Mouse (Mus musculus): ENCODE results near the gene Rell1. TPM values are rescaled to one million over a fixed set of nuclear protein-coding genes. Genes with fewer than 3 reads are reported as not detected.

Rell1 gene
- polyA plus RNA-seq, 1 experiment from 2014 or later = 11.5 TPM

GRCm38 (mm10) chr5:63947526-63947925, 21.2 kb downstream of the Rell1 start:
- no peaks in the 10 kb centered on the region for H3K36me3 ChIP-seq (ENCODE audit: control insufficient read depth, insufficient read depth)
- 84% methylated on average over 8 of the region's 8 CpGs for WGBS

GRCm38 (mm10) chr5:63943291-63943690, 25.4 kb downstream of the Rell1 start:
- H3K9ac ChIP-seq (ENCODE audit: low read depth, low read length) = no peak overlapping the region
- no peak overlapping the region for H3K4me3 ChIP-seq (ENCODE audit: low read depth, low read length)

More at GRCm38 (mm10) chr5:63947526-63947925, 21.2 kb downstream of the Rell1 start:
- no peak for ATAC-seq
- H3K4me1 ChIP-seq (replicated peaks; ENCODE audit: control insufficient read depth, insufficient read depth, low read length) = 0 out of 2 replicates have a peak, but pooled peaks cover 5% of the 10 kb centered on the region
- TF ChIP-seq CTCF (IDR thresholded peaks at IDR 0.05; ENCODE audit: low read depth) = no peak
- H3K9me3 ChIP-seq (ENCODE audit: control insufficient read depth) = no peaks in the 10 kb centered on the region
- no peaks in the 10 kb centered on the region for H3K27me3 ChIP-seq (replicated peaks; ENCODE audit: control insufficient read depth, insufficient read depth, low read length)
- no peak overlapping the region for H3K9ac ChIP-seq (ENCODE audit: low read depth, low read length)
- H3K4me2 ChIP-seq (replicated peaks; ENCODE audit: low read depth) = no peak overlapping the region
- no peak overlapping the region for H3K4me3 ChIP-seq (ENCODE audit: low read depth, low read length)
- H3K27ac ChIP-seq (ENCODE audit: low read depth, low read length) = no peak overlapping the region

GRCm38 (mm10) chr5:63941891-63942290, 26.8 kb downstream of the Rell1 start:
- Histone ChIP-seq H3K27ac (ENCODE audit: low read depth, low read length) (no peak overlapping the region), H3K4me1 (replicated peaks; ENCODE audit: control insufficient read depth, insufficient read depth, low read length) (no peaks in the 10 kb centered on the region), H3K27me3 (replicated peaks; ENCODE audit: control insufficient read depth, insufficient read depth, low read length) (no peaks in the 10 kb centered on the region), H3K36me3 (ENCODE audit: control insufficient read depth, insufficient read depth) (peaks cover 3% of the 10 kb centered on the region; the same call in 1 of the 2 replicates), H3K4me2 (replicated peaks; ENCODE audit: low read depth) (no peak overlapping the region), H3K9me3 (ENCODE audit: control insufficient read depth) (no peaks in the 10 kb centered on the region), H3K9ac (ENCODE audit: low read depth, low read length) (no peak overlapping the region), H3K4me3 (ENCODE audit: low read depth, low read length) (no peak overlapping the region)
- 54% methylated on average over 5 of the region's 5 CpGs for WGBS
- TF ChIP-seq CTCF (IDR thresholded peaks at IDR 0.05; ENCODE audit: low read depth) = no peak
- no peak for ATAC-seq

More at GRCm38 (mm10) chr5:63943291-63943690, 25.4 kb downstream of the Rell1 start:
- no peak overlapping the region for H3K4me2 ChIP-seq (replicated peaks; ENCODE audit: low read depth)
- 85% methylated on average over 9 of the region's 9 CpGs for WGBS
- H3K27ac ChIP-seq (ENCODE audit: low read depth, low read length) = no peak overlapping the region
- no peaks in the 10 kb centered on the region for H3K27me3 ChIP-seq (replicated peaks; ENCODE audit: control insufficient read depth, insufficient read depth, low read length)
- no peaks in the 10 kb centered on the region for H3K4me1 ChIP-seq (replicated peaks; ENCODE audit: control insufficient read depth, insufficient read depth, low read length)
- no peaks in the 10 kb centered on the region for H3K36me3 ChIP-seq (ENCODE audit: control insufficient read depth, insufficient read depth)
- TF ChIP-seq CTCF (IDR thresholded peaks at IDR 0.05; ENCODE audit: low read depth) = no peak
- H3K9me3 ChIP-seq (ENCODE audit: control insufficient read depth) = no peaks in the 10 kb centered on the region
- no peak for ATAC-seq

- Histone ChIP-seq H3K4me3 (ENCODE audit: low read depth, low read length) (no peak overlapping the region), H3K9me3 (ENCODE audit: control insufficient read depth) (no peaks in the 10 kb centered on the region), H3K9ac (ENCODE audit: low read depth, low read length) (no peak overlapping the region), H3K4me2 (replicated peaks; ENCODE audit: low read depth) (no peak overlapping the region), H3K36me3 (ENCODE audit: control insufficient read depth, insufficient read depth) (peaks cover 11% of the 10 kb centered on the region; the same call in 1 of the 2 replicates), H3K4me1 (replicated peaks; ENCODE audit: control insufficient read depth, insufficient read depth, low read length) (no peaks in the 10 kb centered on the region), H3K27ac (ENCODE audit: low read depth, low read length) (no peak overlapping the region), H3K27me3 (replicated peaks; ENCODE audit: control insufficient read depth, insufficient read depth, low read length) (no peaks in the 10 kb centered on the region)
- ATAC-seq = 0 out of 2 replicates have a peak, but pooled peaks have one; percentile 22
- WGBS = 37% methylated on average over 4 of the region's 4 CpGs
- no peak for TF ChIP-seq CTCF (IDR thresholded peaks at IDR 0.05; ENCODE audit: low read depth)
Observed at GRCm38 (mm10) chr5:63938575-63938974, 30.1 kb downstream of the Rell1 start.

GRCm38 (mm10) chr5:63936740-63937139, 32.0 kb downstream of the Rell1 start:
- no peak overlapping the region for H3K4me3 ChIP-seq (ENCODE audit: low read depth, low read length)
- no peaks in the 10 kb centered on the region for H3K9me3 ChIP-seq (ENCODE audit: control insufficient read depth)
- no peak overlapping the region for H3K27ac ChIP-seq (ENCODE audit: low read depth, low read length)
- no peaks in the 10 kb centered on the region for H3K4me1 ChIP-seq (replicated peaks; ENCODE audit: control insufficient read depth, insufficient read depth, low read length)
- H3K9ac ChIP-seq (ENCODE audit: low read depth, low read length) = no peak overlapping the region
- peaks cover 11% of the 10 kb centered on the region; the same call in 1 of the 2 replicates for H3K36me3 ChIP-seq (ENCODE audit: control insufficient read depth, insufficient read depth)
- TF ChIP-seq CTCF (IDR thresholded peaks at IDR 0.05; ENCODE audit: low read depth) = no peak
- 35% methylated on average over 6 of the region's 6 CpGs for WGBS
- ATAC-seq = peak; percentile 37; the same call in 1 of the 2 replicates
- no peak overlapping the region for H3K4me2 ChIP-seq (replicated peaks; ENCODE audit: low read depth)
- H3K27me3 ChIP-seq (replicated peaks; ENCODE audit: control insufficient read depth, insufficient read depth, low read length) = no peaks in the 10 kb centered on the region

GRCm38 (mm10) chr5:63935581-63935980, 33.1 kb downstream of the Rell1 start:
- Histone ChIP-seq H3K4me1 (replicated peaks; ENCODE audit: control insufficient read depth, insufficient read depth, low read length) (no peaks in the 10 kb centered on the region), H3K9ac (ENCODE audit: low read depth, low read length) (no peak overlapping the region), H3K36me3 (ENCODE audit: control insufficient read depth, insufficient read depth) (peaks cover 11% of the 10 kb centered on the region; the same call in 1 of the 2 replicates), H3K4me2 (replicated peaks; ENCODE audit: low read depth) (no peak overlapping the region), H3K9me3 (ENCODE audit: control insufficient read depth) (no peaks in the 10 kb centered on the region), H3K27me3 (replicated peaks; ENCODE audit: control insufficient read depth, insufficient read depth, low read length) (no peaks in the 10 kb centered on the region), H3K4me3 (ENCODE audit: low read depth, low read length) (no peak overlapping the region), H3K27ac (ENCODE audit: low read depth, low read length) (no peak overlapping the region)
- no peak for TF ChIP-seq CTCF (IDR thresholded peaks at IDR 0.05; ENCODE audit: low read depth)
- no peak for ATAC-seq
- 87% methylated on average over 6 of the region's 6 CpGs for WGBS

Measured in intestine, postnatal 0 days (tissue).